10 mouse cellular contexts compared by ENCODE assay signal in the genomic region with DNA sequence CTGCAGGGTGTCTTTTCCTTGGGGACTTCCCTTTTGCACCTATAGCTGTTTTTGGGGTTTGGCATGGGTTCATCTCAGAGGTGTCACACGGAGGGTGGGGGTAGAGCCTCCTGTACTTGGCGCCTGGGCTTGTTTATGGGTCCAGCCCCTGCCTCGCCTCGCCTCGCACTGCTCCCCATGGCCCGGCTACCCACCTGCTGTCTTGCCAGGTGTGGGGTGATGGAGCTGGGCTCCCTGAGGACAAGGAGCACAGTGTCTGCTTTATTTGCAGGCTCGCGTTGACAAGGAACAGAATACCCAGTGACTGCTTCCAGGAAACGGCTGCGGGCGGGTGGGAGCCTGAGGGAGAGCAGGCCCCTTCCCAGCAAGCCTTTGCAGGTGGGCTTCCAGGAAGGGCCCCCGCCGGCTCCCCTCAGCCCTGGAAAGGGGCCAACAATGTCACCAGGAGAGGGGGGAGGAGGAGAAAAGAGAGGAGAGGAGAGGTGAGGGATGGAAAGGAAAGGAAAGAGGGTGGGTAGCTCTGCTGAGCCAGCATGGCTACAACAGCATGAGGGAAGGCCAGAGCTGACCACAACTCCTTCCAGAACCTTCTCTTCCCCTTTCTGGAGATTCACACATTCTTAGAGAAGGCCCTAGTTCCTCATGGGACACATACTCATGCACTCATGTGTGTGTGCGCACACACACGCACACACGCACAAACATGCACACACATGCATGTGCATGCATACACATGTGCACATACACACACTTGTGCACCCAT. TPM values are rescaled to one million over a fixed set of nuclear protein-coding genes. Genes with fewer than 3 reads are reported as not detected.
DNase-seq lines count a peak whose midpoint lies in the region; ATAC-seq lines count a peak whose summit lies in the region.
"Had no signal": no experiment of that assay in that cellular context is flagged by ENCODE, and none has a peak within 500 bp of the region (broad histone marks: within the 10 kb centered on the region; RNA-seq: fewer than 3 reads in every experiment).

No protein-coding gene starts in this region.

- ATAC-seq in kidney, embryonic 16.5 days (ENCODE audit: low FRiP score, low TSS enrichment), result no peak
- ATAC-seq in embryonic facial prominence, embryonic 15.5 days (ENCODE audit: insufficient number of reproducible peaks, low FRiP score, low TSS enrichment, low read depth), result no peak
- ATAC-seq in hindbrain, embryonic 14.5 days (ENCODE audit: low FRiP score), result no peak
- ATAC-seq in megakaryocyte progenitor cell, adult 5-6 weeks (replicated peaks; ENCODE audit: poor library complexity), result peak; percentile 59

- peaks cover 84% of the 10 kb centered on the region for H3K4me1 ChIP-seq in kidney, embryonic 16.5 days (ENCODE audit: insufficient read depth, low read length)
- H3K4me1 ChIP-seq in embryonic facial prominence, embryonic 15.5 days, result peaks cover 69% of the 10 kb centered on the region
- H3K4me1 ChIP-seq in hindbrain, embryonic 14.5 days (replicated peaks; ENCODE audit: control insufficient read depth, insufficient read depth, low read length), result 0 out of 2 replicates have a peak, but pooled peaks cover 4% of the 10 kb centered on the region

- H3K36me3 ChIP-seq in kidney, embryonic 16.5 days (ENCODE audit: insufficient read depth, low read length), result no peaks in the 10 kb centered on the region
- no peaks in the 10 kb centered on the region for H3K36me3 ChIP-seq in embryonic facial prominence, embryonic 15.5 days
- H3K36me3 ChIP-seq in hindbrain, embryonic 14.5 days (replicated peaks; ENCODE audit: control insufficient read depth, insufficient read depth), result no peaks in the 10 kb centered on the region
- H3K36me3 ChIP-seq: G1E had no signal

- no peaks in the 10 kb centered on the region for H3K27me3 ChIP-seq in kidney, embryonic 16.5 days (ENCODE audit: insufficient read depth, low read length)
- no peaks in the 10 kb centered on the region for H3K27me3 ChIP-seq in embryonic facial prominence, embryonic 15.5 days
- no peaks in the 10 kb centered on the region for H3K27me3 ChIP-seq in hindbrain, embryonic 14.5 days (ENCODE audit: control insufficient read depth, insufficient read depth, low read length)

- H3K4me3 ChIP-seq in kidney, embryonic 16.5 days (ENCODE audit: low read length), result no peak overlapping the region
- H3K4me3 ChIP-seq in embryonic facial prominence, embryonic 15.5 days (replicated peaks), result no peak overlapping the region
- H3K4me3 ChIP-seq in hindbrain, embryonic 14.5 days (replicated peaks; ENCODE audit: low read length), result no peak overlapping the region

- H3K4me2 ChIP-seq in kidney, embryonic 16.5 days (replicated peaks; ENCODE audit: low read depth, low read length), result no peak overlapping the region
- no peak overlapping the region for H3K4me2 ChIP-seq in embryonic facial prominence, embryonic 15.5 days (replicated peaks)
- H3K4me2 ChIP-seq in hindbrain, embryonic 14.5 days (replicated peaks), result no peak overlapping the region

- H3K9me3 ChIP-seq in kidney, embryonic 16.5 days (ENCODE audit: low read length), result no peaks in the 10 kb centered on the region
- no peaks in the 10 kb centered on the region for H3K9me3 ChIP-seq in embryonic facial prominence, embryonic 15.5 days (replicated peaks)
- no peaks in the 10 kb centered on the region for H3K9me3 ChIP-seq in hindbrain, embryonic 14.5 days (ENCODE audit: control insufficient read depth, low read length)
- H3K9me3 ChIP-seq: G1E had no signal

- H3K9ac ChIP-seq in kidney, embryonic 16.5 days (replicated peaks; ENCODE audit: low read length), result peak overlapping the region; percentile 45
- no peak overlapping the region for H3K9ac ChIP-seq in embryonic facial prominence, embryonic 15.5 days
- no peak overlapping the region for H3K9ac ChIP-seq in hindbrain, embryonic 14.5 days

- DNase-seq in kidney, postnatal 10 days, result no peak
- DNase-seq in hindbrain, embryonic 14.5 days (ENCODE audit: low spot score), result no peak
- no peak for DNase-seq in c-Kit-positive CD71-positive TER-119-positive erythroid progenitor cells, embryonic 14.5 days (ENCODE audit: low spot score)
- no peak for DNase-seq in frontal cortex, postnatal 36 days (ENCODE audit: low spot score in 2 of 2)
- no peak for DNase-seq in left cerebral cortex, postnatal 25 days (ENCODE audit: low spot score in 2 of 2)
- DNase-seq: kidney, adult 9 months had no signal

- intact Hi-C loops in left cerebral cortex, postnatal 25 days (cut with DNase I), result no loop called here

- peak overlapping the region; percentile 93 for H3K27ac ChIP-seq in kidney, embryonic 16.5 days (ENCODE audit: low read length)
- peak overlapping the region; percentile 92 for H3K27ac ChIP-seq in embryonic facial prominence, embryonic 15.5 days (replicated peaks)
- H3K27ac ChIP-seq in hindbrain, embryonic 14.5 days, result peak overlapping the region; percentile 33; the same call in 1 of the 2 replicates

- WGBS in kidney, embryonic 16.5 days, result 49% methylated on average over 16 of the region's 16 CpGs
- WGBS in embryonic facial prominence, embryonic 15.5 days, result 42% methylated on average over 16 of the region's 16 CpGs
- WGBS in hindbrain, embryonic 14.5 days, result 71% methylated on average over 16 of the region's 16 CpGs

RNA-seq across cellular contexts. Expression of a gene that starts 39.2 kb away (rescaled TPM):
- polyA plus RNA-seq in kidney, embryonic 16.5 days (2015; fragmentation: Nextera tagmentation; extraction: Ambion mirVana), result 24.4 and 24.6 TPM in 2 replicates
- 28.5 and 32.7 TPM in 2 replicates for polyA plus RNA-seq in embryonic facial prominence, embryonic 15.5 days (2015; fragmentation: Nextera tagmentation; extraction: Ambion mirVana)
- polyA plus RNA-seq in hindbrain, embryonic 14.5 days (2014; fragmentation: Nextera tagmentation; extraction: Ambion mirVana), result 21.6 and 22.9 TPM in 2 replicates
- total RNA-seq in megakaryocyte progenitor cell, adult 5-6 weeks (2015), result 10.4 and 11.8 TPM in 2 replicates
- total RNA-seq in megakaryocyte progenitor cell, adult 5-6 weeks (2017), result 45.9 and 63.4 TPM in 2 replicates
- total RNA-seq in left cerebral cortex, postnatal 25 days (2021), result 1 to 10 TPM; 3.3 to 6.9 TPM

Comparison
In these comparisons a context has a peak if more than half of its experiments do, and no peak if none do; other contexts are left out.
1. H3K27ac ChIP-seq: peak in every context shown above with its lines; median percentile 93 in kidney, embryonic 16.5 days; 92 in embryonic facial prominence, embryonic 15.5 days; 33 in hindbrain, embryonic 14.5 days.